Mouse (Mus musculus) embryonic facial prominence, embryonic 10.5 days (tissue): ENCODE results near the gene Sbk1. TPM values are rescaled to one million over a fixed set of nuclear protein-coding genes. Genes with fewer than 3 reads are reported as not detected.
"Not testable (repeated sequence)": the region's sequence is repeated elsewhere in the genome, so short reads cannot be mapped to it uniquely, and the experiment has no call there.

ENCODE experiments used
- DNase-seq: peaks from one replicate; pipeline ENCODE4 v3.0.0-alpha.2; 2017; ENCODE audit warnings: low spot score
- H3K27ac ChIP-seq: fragments of 300-500 bp; sonication (generic); replicated peaks from 2 replicates; pipeline ENCODE4 v1.5.1; 2016; ENCODE audit warnings: mild to moderate bottlenecking
- H3K27me3 ChIP-seq: fragments of 300-500 bp; sonication (generic); replicated peaks from 2 replicates; pipeline ENCODE4 v1.6.1; 2016; ENCODE audit warnings: low read depth, mild to moderate bottlenecking; ENCODE audit not compliant: poor library complexity, severe bottlenecking
- H3K36me3 ChIP-seq: fragments of 300-500 bp; sonication (generic); replicated peaks from 2 replicates; pipeline ENCODE4 v1.6.1; 2016; ENCODE audit warnings: mild to moderate bottlenecking, moderate library complexity
- H3K4me1 ChIP-seq: fragments of 300-500 bp; sonication (generic); 2 replicates; pipeline ENCODE4 v1.6.1; 2016
- H3K4me3 ChIP-seq: fragments of 300-500 bp; sonication (generic); 2 replicates; pipeline ENCODE4 v1.5.1; 2016; ENCODE audit warnings: mild to moderate bottlenecking, moderate library complexity
- H3K9me3 ChIP-seq: fragments of 300-500 bp; sonication (generic); 2 replicates; pipeline ENCODE4 v1.6.1; 2016; ENCODE audit warnings: mild to moderate bottlenecking
- WGBS: fragments of 180-500 bp; shearing (Covaris S2); methylation state at CpG from one replicate; pipeline ENCODE4 v1.1.7; 2016; 5-methylcytosine and 5-hydroxymethylcytosine counted together
- polyA plus RNA-seq: library from polyadenylated mRNA; unstranded; fragments of >200 nt; fragmentation: Nextera tagmentation; extraction: Ambion mirVana; gene quantifications from 2 replicates; pipeline ENCODE4 v1.2.1, GENCODE M21; 2016

The Sbk1 gene
- polyA plus RNA-seq, 1 experiment from 2014 or later, result 102 TPM

DNA sequence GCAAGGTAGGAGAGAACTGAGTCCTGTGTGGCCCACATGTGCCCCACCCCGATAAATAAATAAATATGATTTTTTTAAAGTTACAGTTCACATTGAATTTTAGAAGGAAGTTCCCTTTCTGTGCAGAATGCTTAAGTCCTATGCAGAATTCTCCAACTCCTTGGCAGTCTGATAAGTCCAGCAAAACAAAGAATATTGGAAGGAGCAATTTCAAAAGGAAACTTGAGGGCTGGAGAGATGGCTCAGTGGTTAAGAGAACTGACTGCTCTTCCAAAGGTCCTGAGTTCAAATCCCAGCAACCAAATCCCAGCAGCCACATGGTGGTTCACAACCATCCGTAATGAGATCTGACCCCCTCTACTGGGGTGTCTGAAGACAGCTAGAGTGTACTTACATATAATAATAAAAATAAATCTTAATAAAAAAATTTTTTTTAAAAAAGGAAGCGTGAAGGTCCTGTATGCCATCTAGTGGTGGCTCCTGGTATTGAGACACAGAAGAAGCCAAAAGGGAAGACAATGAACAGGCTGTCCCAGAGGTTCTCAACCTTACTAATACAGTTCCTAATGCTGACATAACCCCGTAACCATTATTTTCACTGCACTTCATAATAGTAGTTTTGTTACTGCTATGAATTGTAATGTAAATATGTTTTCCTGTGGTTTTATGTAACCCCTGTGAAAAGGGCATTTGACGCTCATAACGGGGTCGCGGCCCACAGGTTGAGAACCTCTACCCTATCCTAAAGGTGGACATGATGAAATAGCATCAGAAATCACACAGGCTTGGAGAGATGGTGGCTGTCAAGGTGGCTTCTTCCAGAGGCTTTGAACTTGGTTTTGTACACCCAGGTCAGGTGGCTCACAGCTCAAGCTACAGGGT lies 25.4 kb downstream of the Sbk1 start:
- 74% methylated on average over 8 of the region's 8 CpGs for WGBS
- DNase-seq, result no peak

DNA sequence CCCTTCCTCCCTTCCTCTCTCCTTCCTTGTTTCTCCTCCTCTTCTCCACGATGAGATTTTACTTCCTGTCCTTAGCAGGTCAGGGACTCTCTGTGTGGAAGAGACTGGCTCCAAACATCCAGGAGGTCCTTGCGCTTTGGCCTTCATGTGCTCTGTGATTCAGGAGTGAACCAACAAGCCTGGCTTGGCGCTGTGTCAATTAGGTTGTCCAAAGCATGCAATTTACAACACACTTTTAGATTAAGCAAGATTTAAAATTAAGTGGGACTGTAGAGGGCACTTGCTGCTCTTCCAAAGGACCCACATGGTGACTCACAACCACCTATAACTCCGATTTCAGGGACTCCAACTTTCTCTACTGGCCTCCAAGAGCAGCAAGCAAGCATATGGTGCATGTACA lies 26.4 kb downstream of the Sbk1 start:
- 69% methylated on average over 4 of the region's 4 CpGs for WGBS
- no peaks in the 10 kb centered on the region for H3K27me3 ChIP-seq
- peaks cover 16% of the 10 kb centered on the region for H3K36me3 ChIP-seq
- no peak overlapping the region for H3K27ac ChIP-seq
- H3K4me3 ChIP-seq, result no peak overlapping the region
- no peak for DNase-seq
- H3K9me3 ChIP-seq, result no peaks in the 10 kb centered on the region
- no peaks in the 10 kb centered on the region for H3K4me1 ChIP-seq

More for the DNA sequence above, 25.4 kb downstream of the Sbk1 start:
- Histone ChIP-seq H3K4me3 (no peak overlapping the region), H3K27ac (no peak overlapping the region), H3K4me1 (0 out of 2 replicates have a peak, but pooled peaks cover 2% of the 10 kb centered on the region), H3K36me3 (peaks cover 27% of the 10 kb centered on the region), H3K27me3 (no peaks in the 10 kb centered on the region), H3K9me3 (no peaks in the 10 kb centered on the region)

DNA sequence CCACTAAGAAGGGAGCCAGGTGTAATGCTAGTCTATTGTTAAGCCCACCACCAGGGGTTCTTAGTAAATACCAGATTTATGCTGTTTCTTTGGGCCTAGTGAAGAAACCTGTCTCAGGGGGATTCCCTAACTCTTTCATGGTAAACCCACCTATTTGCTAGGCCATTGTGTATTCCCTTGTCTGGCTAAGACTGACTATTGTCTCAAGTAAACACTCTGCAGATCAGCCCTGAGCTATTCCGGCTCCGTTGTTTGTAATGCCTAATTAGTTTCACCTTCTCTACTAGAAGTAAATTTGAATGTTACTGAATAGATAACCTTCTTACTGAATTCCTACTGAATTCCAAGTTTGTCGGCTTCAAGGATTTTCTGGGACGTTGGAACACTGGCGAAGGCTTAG lies 29.4 kb downstream of the Sbk1 start:
- not testable (repeated sequence) for DNase-seq, H3K9me3 ChIP-seq, H3K4me3 ChIP-seq, H3K36me3 ChIP-seq, H3K27ac ChIP-seq, H3K27me3 ChIP-seq, H3K4me1 ChIP-seq
- 89% methylated on average over 5 of the region's 5 CpGs for WGBS

DNA sequence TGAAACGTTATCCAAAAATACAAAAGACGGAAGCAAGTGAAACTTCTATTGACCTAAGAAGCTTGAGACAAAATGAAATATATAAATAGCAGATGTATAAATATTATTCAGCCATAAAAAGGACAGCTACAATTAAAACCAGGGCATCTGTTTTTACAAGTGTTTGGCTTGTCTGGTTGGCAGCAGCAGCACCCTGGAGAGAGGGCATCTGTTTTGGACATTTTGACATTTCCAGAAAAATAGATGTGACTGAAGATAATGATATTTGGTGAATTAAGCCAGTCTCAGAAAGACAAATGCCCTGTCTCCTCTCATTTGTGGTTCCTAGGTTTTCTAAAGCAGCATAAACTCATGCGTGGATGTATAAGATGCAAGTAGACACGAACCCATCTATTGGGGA lies 39.4 kb downstream of the Sbk1 start:
- 88% methylated on average over 4 of the region's 4 CpGs for WGBS
- Histone ChIP-seq H3K4me3 (no peak overlapping the region), H3K36me3 (no peaks in the 10 kb centered on the region), H3K9me3 (no peaks in the 10 kb centered on the region), H3K27ac (no peak overlapping the region), H3K27me3 (no peaks in the 10 kb centered on the region), H3K4me1 (0 out of 2 replicates have a peak, but pooled peaks cover 4% of the 10 kb centered on the region)
- no peak for DNase-seq

DNA sequence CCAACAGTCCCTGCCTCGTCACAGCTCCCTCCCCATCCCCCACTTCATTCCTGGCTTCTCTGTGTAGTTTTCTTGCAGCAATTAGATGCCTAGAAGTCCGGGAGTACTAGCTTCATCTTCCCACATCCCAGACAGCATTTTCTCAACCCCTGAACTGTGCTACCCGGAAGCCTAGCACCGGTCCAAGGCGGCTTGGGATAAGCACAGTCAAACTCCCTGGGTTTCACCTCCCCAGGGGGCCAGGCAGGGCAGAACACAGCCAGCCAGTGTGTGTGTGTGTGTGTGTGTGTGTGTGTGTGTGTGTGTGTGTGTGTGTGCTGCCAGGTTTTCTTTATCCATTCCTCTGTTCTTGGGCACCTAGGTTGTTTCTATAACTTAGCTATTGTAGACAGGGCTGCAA lies 40.9 kb downstream of the Sbk1 start:
- Histone ChIP-seq H3K27me3 (no peaks in the 10 kb centered on the region), H3K4me1 (0 out of 2 replicates have a peak, but pooled peaks cover 4% of the 10 kb centered on the region), H3K36me3 (no peaks in the 10 kb centered on the region), H3K4me3 (no peak overlapping the region), H3K27ac (no peak overlapping the region), H3K9me3 (no peaks in the 10 kb centered on the region)
- DNase-seq, result no peak
- 57% methylated on average over 5 of the region's 5 CpGs for WGBS

DNA sequence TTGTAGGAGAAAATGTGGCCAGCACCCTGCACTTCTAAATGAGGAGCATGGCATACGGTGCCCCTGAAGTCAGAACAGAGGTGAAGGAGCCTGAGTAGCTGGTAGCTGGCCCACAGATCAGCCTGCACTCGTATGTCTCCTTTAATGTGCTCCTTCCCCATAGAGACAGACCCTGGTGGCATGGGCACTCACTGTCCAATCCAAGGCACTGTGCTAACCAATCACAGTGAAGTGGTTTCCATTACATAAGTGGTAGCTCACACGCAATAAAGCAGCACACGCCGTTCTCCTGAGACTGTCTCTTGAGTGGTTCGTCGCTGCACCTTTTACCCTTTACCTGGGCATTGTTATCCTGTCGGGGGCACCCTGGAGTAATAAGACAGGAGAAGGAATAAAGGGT lies 41.9 kb downstream of the Sbk1 start:
- no peak for DNase-seq
- WGBS, result 77% methylated on average over 8 of the region's 8 CpGs
- H3K27ac ChIP-seq, result no peak overlapping the region
- no peaks in the 10 kb centered on the region for H3K36me3 ChIP-seq
- H3K27me3 ChIP-seq, result no peaks in the 10 kb centered on the region
- H3K4me1 ChIP-seq, result 0 out of 2 replicates have a peak, but pooled peaks cover 4% of the 10 kb centered on the region
- H3K4me3 ChIP-seq, result no peak overlapping the region
- H3K9me3 ChIP-seq, result no peaks in the 10 kb centered on the region

DNA sequence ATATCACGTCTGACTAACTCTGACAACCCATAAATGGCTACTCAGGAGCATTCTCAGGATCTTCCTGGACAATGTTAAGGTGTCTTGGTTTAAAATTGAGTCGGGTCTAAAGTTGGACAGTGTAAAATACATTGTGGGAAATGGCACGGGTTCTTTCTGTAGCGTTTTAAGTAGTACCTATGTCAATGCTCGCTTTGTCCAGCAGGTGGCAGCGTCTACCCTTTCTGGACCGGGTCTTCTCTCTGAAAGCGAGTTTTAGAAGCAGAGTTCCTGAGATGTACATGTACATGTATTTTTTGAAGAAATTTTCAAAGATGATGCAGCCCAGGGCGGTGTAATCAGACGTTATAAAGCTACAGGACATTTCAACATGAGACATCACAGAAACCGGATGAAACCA lies 51.3 kb downstream of the Sbk1 start:
- Histone ChIP-seq H3K4me3 (no peak overlapping the region), H3K4me1 (peaks cover 8% of the 10 kb centered on the region), H3K36me3 (no peaks in the 10 kb centered on the region), H3K27ac (no peak overlapping the region), H3K27me3 (0 out of 2 replicates have a peak, but pooled peaks cover 13% of the 10 kb centered on the region), H3K9me3 (no peaks in the 10 kb centered on the region)
- WGBS, result 7% methylated on average over 11 of the region's 11 CpGs
- DNase-seq, result peak; percentile 81

DNA sequence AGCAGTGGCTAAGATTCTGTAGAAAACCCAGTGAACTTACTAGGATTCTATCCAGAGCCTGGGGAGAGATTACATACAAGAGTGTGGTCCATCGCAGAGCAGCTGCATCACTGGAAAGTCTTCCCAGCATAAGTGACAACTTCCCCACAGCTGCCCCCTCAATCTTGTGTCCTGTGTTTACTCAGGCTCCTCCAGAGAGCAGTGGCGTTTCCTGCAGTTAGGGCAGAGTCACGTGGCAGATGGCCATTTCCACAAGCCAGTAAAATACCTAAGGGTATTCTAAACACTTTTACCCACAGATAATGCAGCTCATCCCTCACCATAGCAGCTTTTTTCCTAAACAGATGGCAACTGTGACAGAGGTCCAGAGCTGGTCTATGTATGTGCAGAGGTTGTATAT lies 52.4 kb downstream of the Sbk1 start:
- Histone ChIP-seq H3K9me3 (no peaks in the 10 kb centered on the region), H3K36me3 (no peaks in the 10 kb centered on the region), H3K4me3 (no peak overlapping the region), H3K27ac (no peak overlapping the region; the same call in 1 of the 2 replicates), H3K4me1 (peaks cover 8% of the 10 kb centered on the region), H3K27me3 (0 out of 2 replicates have a peak, but pooled peaks cover 13% of the 10 kb centered on the region)
- 40% methylated on average over 3 of the region's 3 CpGs for WGBS
- DNase-seq, result no peak

DNA sequence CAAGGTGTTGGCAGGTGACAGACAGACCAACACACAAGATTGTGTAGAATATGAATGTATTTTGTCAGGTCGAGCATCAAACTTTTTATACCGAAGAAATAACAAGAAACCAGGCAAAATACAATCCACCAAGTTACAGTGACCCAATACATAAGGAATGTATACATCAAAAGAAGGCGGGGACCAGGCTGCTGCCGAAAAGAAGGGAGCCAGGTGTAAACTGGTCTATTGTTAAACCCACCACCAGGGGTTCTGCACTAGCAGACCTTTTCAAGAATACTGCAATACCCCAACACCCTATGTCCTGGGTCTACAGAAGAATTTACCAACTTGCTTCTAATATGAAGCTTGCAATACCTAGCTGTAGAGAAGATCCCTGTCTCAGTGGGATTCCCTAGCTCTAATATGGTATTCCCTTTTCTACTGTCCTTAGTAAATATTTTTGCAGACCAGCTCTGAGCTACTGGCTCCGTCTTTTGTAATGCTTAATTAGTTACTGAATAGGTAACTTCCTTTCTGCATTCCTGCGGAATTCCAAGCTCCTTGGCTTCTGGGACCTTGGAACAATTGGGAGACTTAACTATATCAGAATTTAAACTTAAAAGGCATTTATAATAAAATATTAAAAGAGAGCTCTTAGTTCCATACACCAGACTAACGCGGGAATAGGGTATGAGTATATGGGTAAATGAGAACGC lies 53.3 kb downstream of the Sbk1 start:
- WGBS, result 22% methylated on average over 9 of the region's 9 CpGs
- H3K27ac ChIP-seq, H3K9me3 ChIP-seq, H3K4me3 ChIP-seq, H3K36me3 ChIP-seq, H3K4me1 ChIP-seq, DNase-seq: not testable (repeated sequence)
- 0 out of 2 replicates have a peak, but pooled peaks cover 13% of the 10 kb centered on the region for H3K27me3 ChIP-seq

DNA sequence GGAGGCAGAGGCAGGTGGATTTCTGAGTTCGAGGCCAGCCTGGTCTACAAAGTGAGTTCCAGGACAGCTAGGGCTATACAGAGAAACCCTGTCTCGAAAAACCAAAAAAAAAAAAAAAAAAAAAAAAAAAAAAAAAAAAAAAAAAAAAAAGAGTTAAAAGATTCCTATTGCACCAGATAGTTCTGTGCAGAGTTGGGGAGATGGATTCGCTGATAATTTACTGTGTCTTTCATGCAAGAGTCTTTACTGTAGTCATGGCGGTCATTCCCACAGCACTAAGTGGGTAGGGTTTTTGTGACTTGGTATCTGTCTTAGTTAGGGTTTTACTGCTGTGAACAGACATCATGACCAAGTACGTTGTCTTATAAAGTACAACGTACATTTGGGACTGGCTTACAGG lies 56.4 kb downstream of the Sbk1 start:
- H3K27ac ChIP-seq, DNase-seq, H3K9me3 ChIP-seq, H3K4me3 ChIP-seq, H3K36me3 ChIP-seq, H3K4me1 ChIP-seq: not testable (repeated sequence)
- H3K27me3 ChIP-seq, result 0 out of 2 replicates have a peak, but pooled peaks cover 13% of the 10 kb centered on the region
- 89% methylated on average over 5 of the region's 6 CpGs for WGBS

DNA sequence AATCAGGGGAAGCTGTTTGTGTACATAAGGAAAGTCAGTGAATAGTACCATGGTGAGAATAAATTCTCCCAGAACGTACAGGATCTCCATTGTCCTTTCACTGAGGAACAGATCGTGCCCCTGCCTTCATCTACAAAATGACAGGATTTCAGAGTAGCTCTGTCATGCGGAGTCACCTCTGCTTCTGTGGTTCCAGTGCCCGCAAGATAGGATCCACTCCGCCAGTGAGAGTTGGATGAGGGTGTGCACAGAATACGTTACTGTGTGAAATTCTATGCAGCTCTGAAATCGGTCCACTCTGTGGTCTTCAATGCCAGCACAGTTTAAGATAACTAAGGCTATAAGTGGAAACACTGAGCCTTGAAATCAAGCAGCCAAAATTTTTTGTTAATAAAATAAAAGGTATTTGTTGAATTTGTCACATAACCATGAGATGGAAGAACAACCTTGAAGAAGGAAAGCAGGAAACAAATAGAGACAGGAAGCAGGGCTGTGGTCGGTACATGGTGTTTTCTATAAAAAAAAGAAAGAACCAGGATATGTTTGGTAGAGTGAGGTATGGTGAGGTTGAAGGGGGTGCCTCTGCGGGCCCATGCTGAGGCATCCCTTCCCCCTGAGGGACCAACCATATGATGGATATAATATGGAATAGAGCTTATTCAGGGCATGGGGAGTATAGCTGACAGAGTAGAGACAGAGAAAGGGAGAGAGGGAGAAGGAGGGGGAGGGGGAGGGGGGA lies 57.7 kb downstream of the Sbk1 start:
- 89% methylated on average over 9 of the region's 9 CpGs for WGBS
- Histone ChIP-seq H3K4me1 (peaks cover 2% of the 10 kb centered on the region; the same call in 1 of the 2 replicates), H3K36me3 (no peaks in the 10 kb centered on the region), H3K9me3 (no peaks in the 10 kb centered on the region), H3K27me3 (0 out of 2 replicates have a peak, but pooled peaks cover 4% of the 10 kb centered on the region), H3K27ac (no peak overlapping the region), H3K4me3 (no peak overlapping the region)
- no peak for DNase-seq

DNA sequence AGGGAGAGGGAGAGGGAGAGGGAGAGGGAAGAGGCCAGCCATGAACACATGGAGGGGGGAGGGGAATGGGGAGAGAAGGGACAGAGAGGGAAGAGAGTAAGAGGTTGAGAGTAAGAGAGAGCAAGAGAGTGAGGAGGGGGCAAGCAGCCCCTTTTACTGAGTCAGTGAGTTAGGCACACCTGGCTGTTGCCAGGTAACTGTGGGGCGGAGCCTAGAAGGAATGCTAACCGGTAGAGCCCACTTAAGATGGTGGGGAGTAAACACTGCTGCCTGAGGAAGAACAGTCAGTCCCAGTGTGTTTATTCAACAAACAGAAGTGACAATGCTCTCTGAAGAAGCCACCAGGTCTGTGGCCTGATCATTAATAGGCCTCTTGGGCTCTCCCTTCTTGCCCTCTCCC lies 58.3 kb downstream of the Sbk1 start:
- Histone ChIP-seq H3K4me1 (no peaks in the 10 kb centered on the region), H3K4me3 (no peak overlapping the region), H3K27me3 (no peaks in the 10 kb centered on the region), H3K9me3 (no peaks in the 10 kb centered on the region), H3K36me3 (no peaks in the 10 kb centered on the region), H3K27ac (no peak overlapping the region)
- WGBS, result 55% methylated on average over 2 of the region's 2 CpGs
- no peak for DNase-seq
